Mouse (Mus musculus): Measurements from ENCODE around the gene Zfand2a.

DNA sequence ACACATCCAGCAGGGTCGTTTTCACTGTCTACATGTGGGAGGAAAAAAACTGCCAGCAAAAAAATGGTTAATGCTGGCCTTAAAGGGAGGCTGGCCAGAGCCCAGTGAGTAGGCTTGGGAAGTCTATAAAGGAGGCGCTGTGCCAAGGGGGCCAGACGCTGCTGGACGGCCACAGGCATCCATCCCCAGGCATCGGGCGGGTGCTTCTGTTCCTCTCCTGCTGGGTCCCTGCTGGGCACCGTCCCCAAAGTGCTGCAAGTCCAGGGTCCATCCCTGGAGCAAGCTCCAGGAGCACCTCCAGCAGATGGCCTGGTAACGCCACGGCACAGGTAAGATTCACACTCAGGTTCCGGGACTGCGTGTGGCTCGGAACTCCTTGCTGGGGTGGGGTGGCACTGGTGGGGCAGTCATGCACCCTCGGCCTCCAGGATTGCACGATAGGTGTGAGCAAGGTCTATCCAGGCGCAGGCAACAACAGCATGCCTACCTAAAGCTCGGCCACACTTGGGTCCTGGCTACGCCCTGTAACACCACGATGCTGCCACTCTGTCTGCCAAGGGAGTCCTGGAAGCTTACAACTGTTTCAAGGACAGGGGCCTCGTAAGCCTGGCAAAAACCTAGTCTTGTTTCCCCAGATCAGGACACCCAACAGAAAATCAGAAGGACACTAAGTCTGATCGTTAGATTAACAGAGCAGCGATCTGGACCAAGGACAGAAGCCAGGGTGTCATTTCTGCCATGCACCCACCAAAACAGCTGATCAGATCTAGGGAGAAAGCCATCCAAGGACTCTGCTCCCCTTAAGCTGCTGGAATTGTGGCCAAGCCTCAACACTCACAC, 61.1 kb downstream of the Zfand2a start, which contains the start of gene Gper1:
- TF ChIP-seq POLR2A (IDR thresholded peaks at IDR 0.05; ENCODE audit: insufficient read depth, low read depth, low read length) (no peak), CTCF (IDR thresholded peaks at IDR 0.05; ENCODE audit: insufficient read depth, low read depth, low read length) (no peak)
